Mouse (Mus musculus) adrenal gland, adult (tissue): Measurements from ENCODE around the gene Tns1.
A peak's percentile ranks its signal among the peaks of the same experiment; 100 is the strongest.

Experiments
- DNase-seq, 2 experiments: peaks; one replicate each; pipeline ENCODE4 v3.0.0; 2022 to 2023; ENCODE audit warnings: low spot score in 1 of 2; ENCODE audit not compliant: inconsistent age in 2 of 2

Tns1 gene

GRCm38 (mm10) chr1:73962668-73963371 lies 161.4 kb downstream of the Tns1 start:
- peak; percentile 83 to 92 for DNase-seq

- peak in 1 of 2 experiments; percentile 74 for DNase-seq
Measured at GRCm38 (mm10) chr1:73962049-73962448, 162.2 kb downstream of the Tns1 start.

GRCm38 (mm10) chr1:73959758-73960157 lies 164.5 kb downstream of the Tns1 start:
- no peak for DNase-seq

- no peak for DNase-seq
Measured at GRCm38 (mm10) chr1:73959344-73959743, 164.9 kb downstream of the Tns1 start.

- DNase-seq = peak in 1 of 2 experiments; percentile 69
Measured at GRCm38 (mm10) chr1:73958210-73958983, 165.9 kb downstream of the Tns1 start.

GRCm38 (mm10) chr1:73957428-73957827 lies 166.8 kb downstream of the Tns1 start:
- DNase-seq = no peak

GRCm38 (mm10) chr1:73956320-73956719 lies 167.9 kb downstream of the Tns1 start:
- no peak for DNase-seq

- DNase-seq = peak; percentile 82 to 93
Measured at GRCm38 (mm10) chr1:73955259-73955842, 168.9 kb downstream of the Tns1 start.

GRCm38 (mm10) chr1:73954614-73955013 lies 169.6 kb downstream of the Tns1 start:
- peak; percentile 62 to 78 for DNase-seq

GRCm38 (mm10) chr1:73954015-73954408 lies 170.2 kb downstream of the Tns1 start:
- DNase-seq = no peak

- no peak for DNase-seq
Measured at GRCm38 (mm10) chr1:73953317-73954014, 170.8 kb downstream of the Tns1 start.

GRCm38 (mm10) chr1:73952598-73952997 lies 171.7 kb downstream of the Tns1 start:
- no peak for DNase-seq

GRCm38 (mm10) chr1:73951178-73951577 lies 173.1 kb downstream of the Tns1 start:
- DNase-seq = no peak

- no peak for DNase-seq
Measured at GRCm38 (mm10) chr1:73948757-73949156, 175.5 kb downstream of the Tns1 start.

GRCm38 (mm10) chr1:73947525-73948304 lies 176.5 kb downstream of the Tns1 start:
- peak; percentile 78 to 88 for DNase-seq

- DNase-seq = no peak
Measured at GRCm38 (mm10) chr1:73946701-73947100, 177.5 kb downstream of the Tns1 start.

GRCm38 (mm10) chr1:73944393-73944792 lies 179.9 kb downstream of the Tns1 start:
- DNase-seq = peak in 1 of 2 experiments; percentile 41

- DNase-seq = peak in 1 of 2 experiments; percentile 58
Measured at GRCm38 (mm10) chr1:73943667-73944289, 180.5 kb downstream of the Tns1 start.

- peak in 1 of 2 experiments; percentile 38 for DNase-seq
Measured at GRCm38 (mm10) chr1:73943255-73943654, 181.0 kb downstream of the Tns1 start.

- peak in 1 of 2 experiments; percentile 48 for DNase-seq
Measured at GRCm38 (mm10) chr1:73942243-73942642, 182.0 kb downstream of the Tns1 start.
